Mouse (Mus musculus) heart, postnatal 0 days (tissue): ENCODE data around the gene Tbccd1. TPM values are rescaled to one million over a fixed set of nuclear protein-coding genes. Genes with fewer than 3 reads are reported as not detected.
A peak's percentile ranks its signal among the peaks of the same experiment; 100 is the strongest.

Source experiments
- ATAC-seq: fragments of 200-750 bp; cut with Nextera tagmentation; 2 replicates; pipeline ENCODE4 v1.8.0; 2017; ENCODE audit warnings: low read depth, moderate number of reproducible peaks, moderate library complexity; ENCODE audit not compliant: insufficient read depth
- DNase-seq: peaks from one replicate; pipeline ENCODE4 v3.0.0-alpha.2; 2016; ENCODE audit warnings: low spot score
- H3K27ac ChIP-seq: fragments of 300-500 bp; sonication (generic); 2 replicates; pipeline ENCODE4 v1.5.1; 2014; ENCODE audit warnings: low read depth, mild to moderate bottlenecking
- H3K27me3 ChIP-seq: fragments of 300-500 bp; sonication (generic); 2 replicates; pipeline ENCODE4 v1.6.1; 2014; ENCODE audit warnings: low read length, mixed read lengths; ENCODE audit not compliant: control insufficient read depth, insufficient read depth
- H3K36me3 ChIP-seq: fragments of 300-500 bp; sonication (generic); replicated peaks from 2 replicates; pipeline ENCODE4 v1.6.1; 2014; ENCODE audit warnings: low read length, mixed read lengths; ENCODE audit not compliant: control insufficient read depth, insufficient read depth
- H3K4me1 ChIP-seq: fragments of 300-500 bp; sonication (generic); 2 replicates; pipeline ENCODE4 v1.6.1; 2014; ENCODE audit warnings: antibody characterized with exemption; ENCODE audit not compliant: control insufficient read depth, insufficient read depth
- H3K4me2 ChIP-seq: fragments of 300-500 bp; sonication (generic); 2 replicates; pipeline ENCODE4 v1.6.1; 2014; ENCODE audit warnings: low read depth, mild to moderate bottlenecking, low read length, moderate library complexity
- H3K4me3 ChIP-seq: fragments of 300-500 bp; sonication (generic); 2 replicates; pipeline ENCODE4 v1.5.1; 2014; ENCODE audit warnings: low read depth, low read length
- H3K9ac ChIP-seq: fragments of 300-500 bp; sonication (generic); replicated peaks from 2 replicates; pipeline ENCODE4 v1.6.1; 2014; ENCODE audit warnings: low read depth, low read length, mixed read lengths
- H3K9me3 ChIP-seq: fragments of 300-500 bp; sonication (generic); replicated peaks from 2 replicates; pipeline ENCODE4 v1.6.1; 2016; ENCODE audit warnings: low read length; ENCODE audit not compliant: control insufficient read depth
- CTCF ChIP-seq: IDR thresholded peaks from 2 replicates; pipeline ENCODE4 v1.5.1; 2016; ENCODE audit warnings: antibody characterized with exemption, control low read depth, low read depth
- EP300 ChIP-seq: IDR thresholded peaks from 2 replicates; pipeline ENCODE4 v1.6.1; 2016; ENCODE audit warnings: antibody characterized with exemption, low read depth
- WGBS: fragments of 180-500 bp; shearing (Covaris S2); extraction: QIAGEN DNeasy Blood & Tissue Kit; methylation state at CpG from one replicate; pipeline ENCODE4 v1.1.7; 2014; 5-methylcytosine and 5-hydroxymethylcytosine counted together
- polyA plus RNA-seq: library from polyadenylated mRNA; unstranded; fragments of >200 nt; fragmentation: Nextera tagmentation; extraction: Ambion mirVana; gene quantifications from 2 replicates; pipeline ENCODE4 v1.2.1, GENCODE M21; 2015
- total RNA-seq: library from RNA; depleted of rRNA; stranded (reverse); fragments of >200 nt; gene quantifications from 2 replicates; pipeline ENCODE4 v1.2.3, GENCODE M21; 2014; ENCODE audit warnings: low replicate concordance

The Tbccd1 gene
- total and polyA plus RNA-seq, 2 experiments from 2014 or later = 13.4 to 13.6 TPM

DNA sequence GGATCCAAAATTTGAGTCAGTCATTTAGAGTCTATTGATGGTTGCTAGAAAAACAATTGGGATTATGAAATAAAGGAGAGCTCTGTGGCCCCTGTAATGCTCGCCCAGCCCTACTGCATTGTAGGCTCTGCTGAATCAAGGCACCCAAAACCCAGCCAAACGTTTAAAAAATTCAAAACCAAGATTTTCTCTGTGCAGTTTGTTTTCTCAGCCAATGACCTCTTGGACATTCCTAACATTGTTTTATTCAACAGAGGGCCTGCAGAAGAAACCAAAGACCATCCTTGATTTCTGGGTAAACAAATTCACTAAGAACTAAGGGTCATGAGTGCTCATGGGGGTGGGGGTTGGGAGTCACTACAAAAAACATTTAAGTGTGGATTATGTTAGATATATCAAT is 46.0 kb downstream of the Tbccd1 start, which contains the start of gene Crygs:
Gene Crygs, minus strand, starts transcription at position 101 of the 400 bp plus-strand sequence.
- DNase-seq (no peak), ATAC-seq (no peak)
- H3K36me3 ChIP-seq = peaks cover 6% of the 10 kb centered on the region; the same call in 1 of the 2 replicates
- H3K27ac ChIP-seq = no peak within 1 kb of the TSS
- TF ChIP-seq EP300 (no peak), CTCF (no peak)
- H3K9ac ChIP-seq = no peak within 1 kb of the TSS
- H3K4me3 ChIP-seq = no peak within 1 kb of the TSS
- no peaks in the 10 kb centered on the region for H3K9me3 ChIP-seq
- no peak within 1 kb of the TSS for H3K4me2 ChIP-seq
- H3K27me3 ChIP-seq = 0 out of 2 replicates have a peak, but pooled peaks cover 3% of the 10 kb centered on the region
- no peaks in the 10 kb centered on the region for H3K4me1 ChIP-seq
- 70% methylated on average over 2 of the region's 2 CpGs for WGBS

GRCm38 (mm10) chr16:22807468-22808070 is 49.9 kb downstream of the Tbccd1 start:
- H3K9me3 ChIP-seq = no peaks in the 10 kb centered on the region
- H3K27me3 ChIP-seq = peaks cover 3% of the 10 kb centered on the region; the same call in 1 of the 2 replicates
- H3K36me3 ChIP-seq = no peaks in the 10 kb centered on the region
- 0 out of 2 replicates have a peak overlapping the region, but pooled peaks have one; percentile 3 for H3K9ac ChIP-seq
- TF ChIP-seq CTCF = peak; percentile 68
- TF ChIP-seq EP300 = no peak
- DNase-seq = peak; percentile 62
- WGBS = 11% methylated on average over 17 of the region's 17 CpGs
- H3K4me1 ChIP-seq = no peaks in the 10 kb centered on the region
- no peak for ATAC-seq
- no peak overlapping the region for H3K27ac ChIP-seq
- peak overlapping the region; percentile 26 for H3K4me2 ChIP-seq
- H3K4me3 ChIP-seq = no peak overlapping the region

GRCm38 (mm10) chr16:22802786-22803185 is 54.7 kb downstream of the Tbccd1 start:
- WGBS = 75% methylated on average over 7 of the region's 7 CpGs
- Histone ChIP-seq H3K4me1 (no peaks in the 10 kb centered on the region), H3K4me2 (no peak overlapping the region), H3K36me3 (no peaks in the 10 kb centered on the region), H3K27ac (no peak overlapping the region), H3K9ac (no peak overlapping the region), H3K4me3 (no peak overlapping the region), H3K27me3 (no peaks in the 10 kb centered on the region; the same call in 1 of the 2 replicates), H3K9me3 (no peaks in the 10 kb centered on the region)
- DNase-seq (no peak), ATAC-seq (no peak)
- TF ChIP-seq CTCF (no peak), EP300 (no peak)

- H3K4me2 ChIP-seq = no peak overlapping the region
- no peak for TF ChIP-seq CTCF
- DNase-seq (no peak), ATAC-seq (no peak)
- no peaks in the 10 kb centered on the region for H3K4me1 ChIP-seq
- no peak overlapping the region for H3K4me3 ChIP-seq
- no peak overlapping the region for H3K9ac ChIP-seq
- no peak overlapping the region for H3K27ac ChIP-seq
- H3K9me3 ChIP-seq = no peaks in the 10 kb centered on the region
- H3K36me3 ChIP-seq = no peaks in the 10 kb centered on the region
- no peaks in the 10 kb centered on the region; the same call in 1 of the 2 replicates for H3K27me3 ChIP-seq
- 58% methylated on average over 5 of the region's 5 CpGs for WGBS
Measured at GRCm38 (mm10) chr16:22800849-22801109, 56.7 kb downstream of the Tbccd1 start.

DNA sequence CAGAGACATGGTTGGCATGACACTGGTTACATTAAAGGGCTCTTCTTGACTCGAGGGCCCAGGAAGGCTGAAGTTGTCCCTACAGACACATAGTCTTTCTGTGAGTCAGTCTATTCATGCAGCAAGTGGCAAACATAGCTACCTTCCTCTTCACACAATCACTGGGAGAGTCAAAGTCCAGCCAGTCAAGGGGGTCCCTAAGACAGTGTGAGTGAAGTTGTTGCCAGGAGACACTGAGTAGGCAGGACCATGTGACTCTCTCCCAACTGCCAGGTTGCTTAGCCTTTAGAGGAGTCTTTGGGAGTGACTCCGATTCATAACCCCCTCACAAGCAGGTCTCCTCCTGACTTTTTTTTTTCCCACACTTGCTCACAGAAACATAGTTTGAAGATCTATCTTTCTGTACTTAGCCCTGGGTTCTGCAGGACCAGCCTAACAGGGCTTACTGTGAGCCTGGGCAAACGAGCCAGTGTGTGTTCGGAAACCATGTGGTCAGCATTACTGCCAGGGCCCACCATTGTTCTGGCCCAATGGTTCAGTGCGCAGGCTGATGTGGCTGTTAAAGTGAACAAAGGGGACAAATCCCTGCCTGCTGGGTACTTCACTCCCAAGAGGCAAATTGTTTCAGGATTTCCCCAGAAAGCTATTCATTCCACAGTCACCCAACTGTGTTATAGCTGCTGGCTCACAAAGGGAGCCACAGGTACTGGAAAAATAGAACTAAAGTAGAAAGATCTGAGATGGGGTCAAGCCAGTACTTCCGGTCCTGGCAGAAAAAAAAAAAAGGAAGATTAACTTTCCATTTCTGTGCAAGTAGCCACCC is 57.2 kb downstream of the Tbccd1 start:
- no peak for DNase-seq
- no peak overlapping the region for H3K27ac ChIP-seq
- 79% methylated on average over 6 of the region's 6 CpGs for WGBS
- H3K9me3 ChIP-seq = no peaks in the 10 kb centered on the region
- H3K4me2 ChIP-seq = no peak overlapping the region
- no peak overlapping the region for H3K4me3 ChIP-seq
- no peak overlapping the region for H3K9ac ChIP-seq
- no peaks in the 10 kb centered on the region for H3K36me3 ChIP-seq
- no peak for ATAC-seq
- H3K4me1 ChIP-seq = no peaks in the 10 kb centered on the region
- H3K27me3 ChIP-seq = no peaks in the 10 kb centered on the region; the same call in 1 of the 2 replicates
- TF ChIP-seq EP300 = no peak
- no peak for TF ChIP-seq CTCF
